Mouse (Mus musculus) lung, adult 2 months (tissue): ENCODE results near the gene Neu4. TPM values are rescaled to one million over a fixed set of nuclear protein-coding genes. Genes with fewer than 3 reads are reported as not detected.

ENCODE experiments used
- DNase-seq: peaks from one replicate; pipeline ENCODE4 v3.0.0; 2022
- H3K4me1 ChIP-seq: fragments of 200-500 bp; 2 replicates; pipeline ENCODE4 v1.6.1; 2011; ENCODE audit warnings: low read length; ENCODE audit not compliant: control insufficient read depth, insufficient read depth
- H3K4me3 ChIP-seq: fragments of 200-500 bp; replicated peaks from 2 replicates; pipeline ENCODE3; 2011; ENCODE audit warnings: low read depth, mild to moderate bottlenecking, control low read depth, low read length; ENCODE audit errors: extremely low read depth
- CTCF ChIP-seq: fragments of 200-500 bp; IDR thresholded peaks from 2 replicates; pipeline ENCODE4 v1.5.1; 2011; ENCODE audit warnings: mild to moderate bottlenecking, low read length, control low read depth; ENCODE audit not compliant: insufficient read depth
- POLR2A ChIP-seq: fragments of 200-500 bp; IDR thresholded peaks from 2 replicates; pipeline ENCODE4 v1.6.1; 2011; ENCODE audit warnings: low read depth, mild to moderate bottlenecking, control low read depth, low read length, borderline replicate concordance; ENCODE audit errors: extremely low read depth
- WGBS: fragments of 180-500 bp; shearing (Covaris S2); methylation state at CpG from one replicate; pipeline ENCODE4 v1.1.7; 2018; 5-methylcytosine and 5-hydroxymethylcytosine counted together
- polyA plus RNA-seq: library from polyadenylated mRNA; depleted of rRNA; stranded (reverse); fragments of >200 nt; gene quantifications from 2 replicates; pipeline ENCODE4 v1.2.3, GENCODE M21; 2012

Neu4 gene
- polyA plus RNA-seq, 1 experiment = not detected

GRCm38 (mm10) chr1:94011643-94012042, 8.6 kb upstream of the Neu4 start:
- Histone ChIP-seq H3K4me1 (no peaks in the 10 kb centered on the region), H3K4me3 (no peak overlapping the region)
- no peak for DNase-seq
- 56% methylated on average over 3 of the region's 3 CpGs for WGBS
- TF ChIP-seq POLR2A = no peak
- no peak for TF ChIP-seq CTCF

GRCm38 (mm10) chr1:94027506-94028108, 7.4 kb downstream of the Neu4 start:
- TF ChIP-seq POLR2A = no peak
- TF ChIP-seq CTCF = no peak
- Histone ChIP-seq H3K4me3 (no peak overlapping the region), H3K4me1 (no peaks in the 10 kb centered on the region)
- WGBS = 69% methylated on average over 12 of the region's 12 CpGs
- no peak for DNase-seq

GRCm38 (mm10) chr1:94028741-94029140, 8.5 kb downstream of the Neu4 start:
- Histone ChIP-seq H3K4me1 (no peaks in the 10 kb centered on the region), H3K4me3 (no peak overlapping the region)
- WGBS = 83% methylated on average over 2 of the region's 2 CpGs
- no peak for DNase-seq
- no peak for TF ChIP-seq POLR2A
- TF ChIP-seq CTCF = no peak

- TF ChIP-seq POLR2A = no peak
- no peak for TF ChIP-seq CTCF
- Histone ChIP-seq H3K4me3 (no peak overlapping the region), H3K4me1 (peaks cover 5% of the 10 kb centered on the region; the same call in 1 of the 2 replicates)
- 94% methylated on average over 2 of the region's 2 CpGs for WGBS
- no peak for DNase-seq
These were observed 12.9 kb downstream of the Neu4 start for GRCm38 (mm10) chr1:94033075-94033602.

- DNase-seq = peak; percentile 69
- peaks cover 5% of the 10 kb centered on the region; the same call in 1 of the 2 replicates for H3K4me1 ChIP-seq
- TF ChIP-seq CTCF = peak; percentile 96
- no peak for TF ChIP-seq POLR2A
- WGBS = 2% methylated on average over 25 of the region's 25 CpGs
- peak overlapping the region; percentile 54 for H3K4me3 ChIP-seq
These were observed 14.9 kb downstream of the Neu4 start for GRCm38 (mm10) chr1:94034984-94035743.

- WGBS = 93% methylated on average over 2 of the region's 2 CpGs
- no peak for TF ChIP-seq POLR2A
- TF ChIP-seq CTCF = no peak
- Histone ChIP-seq H3K4me3 (no peak overlapping the region), H3K4me1 (peaks cover 2% of the 10 kb centered on the region; the same call in 1 of the 2 replicates)
- no peak for DNase-seq
These were observed 20.1 kb downstream of the Neu4 start for GRCm38 (mm10) chr1:94040391-94040790.

GRCm38 (mm10) chr1:94045559-94045958, 25.3 kb downstream of the Neu4 start:
- H3K4me3 ChIP-seq = no peak overlapping the region
- no peak for DNase-seq
- TF ChIP-seq POLR2A (no peak), CTCF (no peak)

GRCm38 (mm10) chr1:94046544-94046943, 26.3 kb downstream of the Neu4 start:
- Histone ChIP-seq H3K4me1 (no peaks in the 10 kb centered on the region), H3K4me3 (no peak overlapping the region)
- no peak for TF ChIP-seq CTCF
- TF ChIP-seq POLR2A = no peak
- no peak for DNase-seq
- 67% methylated on average over 4 of the region's 4 CpGs for whole genome bisulfite sequencing

More at GRCm38 (mm10) chr1:94045559-94045958, 25.3 kb downstream of the Neu4 start:
- no peaks in the 10 kb centered on the region for H3K4me1 ChIP-seq
- 71% methylated on average over 3 of the region's 3 CpGs for WGBS

- DNase-seq = no peak
- no peak for TF ChIP-seq POLR2A
- TF ChIP-seq CTCF = no peak
- Histone ChIP-seq H3K4me1 (no peaks in the 10 kb centered on the region), H3K4me3 (no peak overlapping the region)
- WGBS = 82% methylated on average over 5 of the region's 5 CpGs
These were observed 30.9 kb downstream of the Neu4 start for GRCm38 (mm10) chr1:94051104-94051503.

- Histone ChIP-seq H3K4me3 (no peak within 1 kb of the TSS), H3K4me1 (no peaks in the 10 kb centered on the region)
- no peak for DNase-seq
- no peak for TF ChIP-seq POLR2A
- no peak for TF ChIP-seq CTCF
- 50% methylated on average over 6 of the region's 6 CpGs for WGBS
These were observed 32.1 kb downstream of the Neu4 start, which contains the start of gene Pdcd1 for GRCm38 (mm10) chr1:94052373-94052772. TSS of gene Pdcd1 (minus strand) at chr1:94052553.
